Comparison of ENCODE assay signal across 23 mouse cellular contexts in genomic region chrX:157449000-157449399, GRCm38 (mm10). TPM values are rescaled to one million over a fixed set of nuclear protein-coding genes. Genes with fewer than 3 reads are reported as not detected.
DNase-seq lines count a peak whose midpoint lies in the region; ATAC-seq and TF ChIP-seq lines count a peak whose summit lies in the region.
"Had no signal": no experiment of that assay in that cellular context is flagged by ENCODE, and none has a peak within 500 bp of the region (broad histone marks: within the 10 kb centered on the region; RNA-seq: fewer than 3 reads in every experiment).

No protein-coding gene starts in this region.

- no peak overlapping the region for H3K9ac ChIP-seq in CH12.LX (ENCODE audit: insufficient read depth, low read depth)
- no peak overlapping the region for H3K9ac ChIP-seq in kidney, embryonic 15.5 days
- H3K9ac ChIP-seq: embryonic facial prominence, embryonic 12.5 days; forebrain, embryonic 13.5 days; forebrain, embryonic 15.5 days; forebrain, postnatal 0 days had no signal

- no peak for TF ChIP-seq EP300 in CH12.LX (IDR thresholded peaks at IDR 0.05; ENCODE audit: low read length)

- H3K4me1 ChIP-seq in CH12.LX (ENCODE audit: control insufficient read depth in 1 of 2, insufficient read depth in 2 of 2), result peaks cover 0 to 3% of the 10 kb centered on the region in 2 experiments; a peak in 1 of 4 replicates
- H3K4me1 ChIP-seq in kidney, embryonic 15.5 days, result no peaks in the 10 kb centered on the region
- H3K4me1 ChIP-seq: embryonic facial prominence, embryonic 12.5 days; forebrain, embryonic 13.5 days; forebrain, embryonic 15.5 days had no signal

- H3K4me2 ChIP-seq in CH12.LX (ENCODE audit: insufficient read depth, low read depth, poor library complexity, severe bottlenecking) (no peak overlapping the region), myocyte (ENCODE audit: low read depth) (no peak overlapping the region)
- H3K4me2 ChIP-seq in kidney, embryonic 15.5 days, result no peak overlapping the region
- H3K4me2 ChIP-seq: embryonic facial prominence, embryonic 12.5 days; forebrain, embryonic 13.5 days; forebrain, embryonic 15.5 days had no signal

- H3K27me3 ChIP-seq in CH12.LX (replicated peaks) (no peaks in the 10 kb centered on the region), myocyte (ENCODE audit: control insufficient read depth, insufficient read depth, insufficient read length) (no peaks in the 10 kb centered on the region)
- peaks cover 3% of the 10 kb centered on the region; the same call in 1 of the 2 replicates for H3K27me3 ChIP-seq in kidney, embryonic 15.5 days
- H3K27me3 ChIP-seq: embryonic facial prominence, embryonic 12.5 days; forebrain, embryonic 13.5 days; forebrain, embryonic 15.5 days had no signal

- TF ChIP-seq POLR2A in CH12.LX (IDR thresholded peaks at IDR 0.05; ENCODE audit: low read depth, low read length) (no peak), myocyte (IDR thresholded peaks at IDR 0.05; ENCODE audit: insufficient read length, low read depth) (no peak)

- no peak for ATAC-seq in kidney, embryonic 15.5 days (replicated peaks; ENCODE audit: low FRiP score)
- ATAC-seq: activated CD4-positive, CD25-positive, alpha-beta regulatory T cell, adult 4 months; CD4-positive, CD25-positive, alpha-beta regulatory T cell, adult 4 months; forebrain, embryonic 13.5 days; forebrain, embryonic 15.5 days; forebrain, postnatal 0 days had no signal

- no peak for TF ChIP-seq CTCF in CH12.LX (conservative IDR thresholded peaks at IDR 0.05 in 1 of 2, IDR thresholded peaks at IDR 0.05 in 1 of 2; ENCODE audit: low read depth in 2 of 2, low read length in 2 of 2)

- WGBS in kidney, embryonic 15.5 days, result 82% methylated on average over 1 of the region's 1 CpGs

- H3ac ChIP-seq in myocyte (ENCODE audit: control insufficient read depth, insufficient read length), result no peak overlapping the region

- in situ Hi-C loops in CH12.LX (cut with MboI; ENCODE audit: low pct_ligation_motif_present, low pct_unique_long_range_greater_than_20kb, low sequenced_read_pairs), result no loop called here

- DNase-seq in CH12.LX (ENCODE audit: extremely low read depth) (no peak), ES-CJ7 (ENCODE audit: low read depth, low spot score) (peak; percentile 19)
- DNase-seq in left cerebral cortex, adult 8-10 months (ENCODE audit: low spot score in 2 of 2), result no peak
- DNase-seq in gastrocnemius, postnatal 4 days (ENCODE audit: low spot score in 2 of 2), result no peak
- DNase-seq: adrenal gland, adult 2 months; adrenal gland, postnatal 10 days; adrenal gland, postnatal 25 days; cerebellum, adult 11 months; cerebellum, adult 18-20 months; cerebellum, adult 8-10 months; cerebellum, adult 9-11 months; cerebellum, postnatal 14 days; cerebellum, postnatal 36 days; embryo, embryonic 11 days; forebrain, postnatal 0 days had no signal

- no peaks in the 10 kb centered on the region for H3K79me2 ChIP-seq in CH12.LX (replicated peaks; ENCODE audit: control insufficient read depth, extremely low read depth, insufficient read depth, poor library complexity, severe bottlenecking)
- no peaks in the 10 kb centered on the region for H3K79me2 ChIP-seq in myocyte (ENCODE audit: control insufficient read depth, insufficient read depth)

- dilution Hi-C loops in CH12.LX (cut with MboI; ENCODE audit: extremely low pct_ligation_motif_present, extremely low pct_unique_long_range_greater_than_20kb, low sequenced_read_pairs), result no loop called here

- no peak overlapping the region for H3K4me3 ChIP-seq in CH12.LX (replicated peaks in 1 of 3; ENCODE audit: low read depth in 2 of 3, low read length in 2 of 3, poor library complexity in 1 of 3)
- H3K4me3 ChIP-seq in myocyte, result no peak overlapping the region
- no peak overlapping the region for H3K4me3 ChIP-seq in kidney, embryonic 15.5 days (replicated peaks)
- H3K4me3 ChIP-seq: embryonic facial prominence, embryonic 12.5 days; forebrain, embryonic 13.5 days; forebrain, embryonic 15.5 days had no signal

- TF ChIP-seq RAD21 in CH12.LX (IDR thresholded peaks at IDR 0.05; ENCODE audit: low read depth, low read length), result no peak

- H3K36me3 ChIP-seq in CH12.LX (replicated peaks in 1 of 2; ENCODE audit: control insufficient read depth in 1 of 2, insufficient read depth in 1 of 2, low read length in 1 of 2) (peaks cover 10 to 55% of the 10 kb centered on the region in 2 experiments), myocyte (ENCODE audit: control insufficient read depth, insufficient read depth) (peaks cover 5% of the 10 kb centered on the region)
- H3K36me3 ChIP-seq in kidney, embryonic 15.5 days, result no peaks in the 10 kb centered on the region
- H3K36me3 ChIP-seq: embryonic facial prominence, embryonic 12.5 days; forebrain, embryonic 15.5 days had no signal

- H3K27ac ChIP-seq in CH12.LX (ENCODE audit: insufficient read depth, low read depth), result no peak overlapping the region
- no peak overlapping the region for H3K27ac ChIP-seq in kidney, embryonic 15.5 days
- H3K27ac ChIP-seq: embryonic facial prominence, embryonic 12.5 days; forebrain, embryonic 13.5 days; forebrain, embryonic 15.5 days had no signal

- no peaks in the 10 kb centered on the region for H3K9me3 ChIP-seq in CH12.LX (replicated peaks; ENCODE audit: low read length)
- H3K9me3 ChIP-seq in kidney, embryonic 15.5 days (replicated peaks), result no peaks in the 10 kb centered on the region
- H3K9me3 ChIP-seq: embryonic facial prominence, embryonic 12.5 days; forebrain, embryonic 13.5 days; forebrain, embryonic 15.5 days had no signal

TF ChIP-seq in CH12.LX, 34 proteins besides CTCF, POLR2A, EP300 and RAD21:
- TF ChIP-seq USF1 (IDR thresholded peaks at IDR 0.05; ENCODE audit: low read depth, low read length) (peak; percentile 28; the same call in 1 of the 2 replicates), MAX (IDR thresholded peaks at IDR 0.05; ENCODE audit: low read length) (no peak)

TF ChIP-seq in myocyte, 11 proteins besides CTCF, POLR2A, EP300 and RAD21:
- TF ChIP-seq TCF12 (IDR thresholded peaks at IDR 0.05; ENCODE audit: insufficient read depth, poor library complexity, severe bottlenecking) (no peak), MYOD1 (IDR thresholded peaks at IDR 0.05; ENCODE audit: control insufficient read depth in 1 of 3, insufficient read length in 2 of 3, low read depth in 2 of 3) (peak in 2 of 3 experiments; percentile 19 to 76), MYOG (IDR thresholded peaks at IDR 0.05; ENCODE audit: control insufficient read depth in 1 of 3, insufficient read depth in 1 of 3, insufficient read length in 2 of 3, low read depth in 2 of 3) (no peak)

RNA-seq across cellular contexts. Expression of gene Phex, which starts 33.9 kb away (rescaled TPM):
- total RNA-seq in CH12.LX (2012; rRNA removed), result 0.08 and 0.17 TPM in 2 replicates
- 0.04 and 0.07 TPM in 2 replicates for total RNA-seq in CH12.LX (2014; rRNA removed)
- polyA plus RNA-seq in CH12.LX (2012; ENCODE audit: insufficient read length, low read depth), result 0.07 and 0.09 TPM in 2 replicates
- polyA plus RNA-seq in myocyte (2012; fragmentation: generic; extraction: Trizol), result 0.25 TPM
- 0.21 and 0.35 TPM in 2 replicates for polyA plus RNA-seq in kidney, embryonic 15.5 days (2015; fragmentation: Nextera tagmentation; extraction: Ambion mirVana)
- under 1 TPM; 0.42 to 0.91 (median 0.64) TPM for total RNA-seq in left cerebral cortex, adult 8-10 months (2022)
- 1 to 10 TPM; 1.5 to 1.6 TPM for total RNA-seq in gastrocnemius, postnatal 4 days (2021)
- total RNA-seq: common myeloid progenitor, adult 5-6 weeks had no signal
- polyA plus RNA-seq: adrenal gland, adult 2 months; CD4-positive, CD25-positive, alpha-beta regulatory T cell, adult 4 months had no signal

RNA-seq across cellular contexts. Expression of gene Sms, which starts 43.1 kb away (rescaled TPM):
- total RNA-seq in CH12.LX (2012; rRNA removed) (90.4 and 102 TPM in 2 replicates), CH12.LX (2014; rRNA removed) (258 and 279 TPM in 2 replicates)
- polyA plus RNA-seq in CH12.LX (2012; ENCODE audit: insufficient read length, low read depth) (180 and 187 TPM in 2 replicates), myocyte (2012; fragmentation: generic; extraction: Trizol) (36.0 TPM)
- 64.0 and 73.2 TPM in 2 replicates for polyA plus RNA-seq in kidney, embryonic 15.5 days (2015; fragmentation: Nextera tagmentation; extraction: Ambion mirVana)
- total RNA-seq in left cerebral cortex, adult 8-10 months (2022), result 10 to 100 TPM; 64.3 to 76.7 (median 73.3) TPM
- total RNA-seq in gastrocnemius, postnatal 4 days (2021), result 10 to 100 TPM; 45.6 to 72.1 TPM
